Mouse (Mus musculus) gastrocnemius, adult 8-10 months (tissue): ENCODE data around the gene Wfdc15a. TPM values are rescaled to one million over a fixed set of nuclear protein-coding genes. Genes with fewer than 3 reads are reported as not detected.

Source experiments
- DNase-seq, 2 experiments: peaks; one replicate each; pipeline ENCODE4 v3.0.0; 2022; ENCODE audit warnings: low spot score in 2 of 2
- total RNA-seq, 4 experiments: library from RNA; stranded (reverse); gene quantifications; 2 replicates each; pipeline ENCODE4 v1.2.4; 2022

Wfdc15a gene
- total RNA-seq, 4 experiments from 2014 or later: not detected

GRCm38 (mm10) chr2:164177831-164178230 is 22.1 kb downstream of the Wfdc15a start:
- no peak for DNase-seq

- no peak for DNase-seq
Measured at GRCm38 (mm10) chr2:164175850-164176249, 24.1 kb downstream of the Wfdc15a start.

- no peak for DNase-seq
Measured at GRCm38 (mm10) chr2:164174649-164175395, 25.1 kb downstream of the Wfdc15a start.

GRCm38 (mm10) chr2:164173394-164173793 is 26.5 kb downstream of the Wfdc15a start:
- peak; percentile 33 to 54 for DNase-seq

- no peak for DNase-seq
Measured at GRCm38 (mm10) chr2:164170902-164171301, 29.0 kb downstream of the Wfdc15a start, which contains the start of gene Kcns1. Gene Kcns1, minus strand, starts transcription at chr2:164171113.

- DNase-seq: no peak
Measured at GRCm38 (mm10) chr2:164170326-164170725, 29.6 kb downstream of the Wfdc15a start.

- DNase-seq: no peak
Measured at GRCm38 (mm10) chr2:164168571-164168946, 31.4 kb downstream of the Wfdc15a start.

- DNase-seq: no peak
Measured at GRCm38 (mm10) chr2:164167752-164168570, 32.0 kb downstream of the Wfdc15a start.

GRCm38 (mm10) chr2:164164941-164165340 is 35.0 kb downstream of the Wfdc15a start:
- no peak for DNase-seq

- DNase-seq: no peak
Measured at GRCm38 (mm10) chr2:164161515-164162055, 38.3 kb downstream of the Wfdc15a start.

- peak; percentile 26 to 42 for DNase-seq
Measured at GRCm38 (mm10) chr2:164158838-164159237, 41.1 kb downstream of the Wfdc15a start.

GRCm38 (mm10) chr2:164156158-164156557 is 43.8 kb downstream of the Wfdc15a start:
- DNase-seq: no peak

GRCm38 (mm10) chr2:164154007-164154406 is 45.9 kb downstream of the Wfdc15a start:
- DNase-seq: no peak

GRCm38 (mm10) chr2:164152341-164152740 is 47.6 kb downstream of the Wfdc15a start:
- DNase-seq: no peak

- no peak for DNase-seq
Measured at GRCm38 (mm10) chr2:164150086-164150760, 49.7 kb downstream of the Wfdc15a start.

Other genes with a start within 250 kb of the Wfdc15a start
- gene Ywhab, start 205.2 kb downstream of the Wfdc15a start, total RNA-seq: 10 to 100 TPM; 39.0 to 41.5 (median 39.9) TPM
- gene Pabpc1l, start 174.7 kb downstream of the Wfdc15a start, total RNA-seq: under 1 TPM in 1 of 4 experiments, not detected in 3; 0.31 TPM
- gene Stk4, start 129.8 kb downstream of the Wfdc15a start, total RNA-seq: 1 to 10 TPM; 6.2 to 8.5 (median 7.2) TPM
- gene Tomm34, start 129.0 kb downstream of the Wfdc15a start, total RNA-seq: 10 to 100 TPM; 12.7 to 15.9 (median 13.6) TPM
- 1 to 10 TPM in 3 of 4 experiments, under 1 TPM in 1; 0.54 to 1.8 (median 1.4) TPM for gene Kcns1, start 29.0 kb downstream of the Wfdc15a start, total RNA-seq
- under 1 TPM in 1 of 4 experiments, not detected in 3; 0.19 TPM for gene Wfdc5, start 17.4 kb downstream of the Wfdc15a start, total RNA-seq
- gene Wfdc12, start 9.5 kb downstream of the Wfdc15a start, total RNA-seq: not detected
- not detected for gene Wfdc15b, start 21.5 kb upstream of the Wfdc15a start, total RNA-seq
- not detected for gene Svs2, start 38.3 kb upstream of the Wfdc15a start, total RNA-seq
- not detected for gene Svs3b, start 56.5 kb upstream of the Wfdc15a start, total RNA-seq
- not detected for gene Svs4, start 78.3 kb upstream of the Wfdc15a start, total RNA-seq
- gene Svs3a, start 89.1 kb upstream of the Wfdc15a start, total RNA-seq: not detected
- not detected for gene Svs6, start 116.6 kb upstream of the Wfdc15a start, total RNA-seq
- not detected for gene Svs5, start 132.6 kb upstream of the Wfdc15a start, total RNA-seq
- gene Slpi, start 189.0 kb upstream of the Wfdc15a start, total RNA-seq: under 1 TPM in 1 of 4 experiments, not detected in 3; 0.67 TPM
- not detected for gene Rbpjl, start 203.0 kb upstream of the Wfdc15a start, total RNA-seq
- gene Matn4, start 205.0 kb upstream of the Wfdc15a start, total RNA-seq: under 1 TPM; 0.27 to 0.99 (median 0.44) TPM
- gene Sdc4, start 243.8 kb upstream of the Wfdc15a start, total RNA-seq: 10 to 100 TPM; 23.9 to 58.8 (median 34.1) TPM